Mouse (Mus musculus) skeletal muscle tissue, adult 2 months (tissue): ENCODE data around the gene Cenpf.

Source experiments
- DNase-seq: peaks from one replicate; pipeline ENCODE4 v3.0.0-alpha.2; 2012; ENCODE audit warnings: low read depth, low spot score

Gene Cenpf

GRCm38 (mm10) chr1:189687654-189688387 lies at the start of gene Cenpf:
Gene Cenpf (minus strand): TSS chr1:189688086.
- DNase-seq = peak; percentile 95

- DNase-seq = no peak
Measured at GRCm38 (mm10) chr1:189732156-189732555, 44.3 kb upstream of the Cenpf start.

- DNase-seq = no peak
Measured at GRCm38 (mm10) chr1:189731697-189732096, 43.8 kb upstream of the Cenpf start.

GRCm38 (mm10) chr1:189729141-189729815 lies 41.4 kb upstream of the Cenpf start:
- no peak for DNase-seq

GRCm38 (mm10) chr1:189728784-189729115 lies 40.9 kb upstream of the Cenpf start:
- no peak for DNase-seq

GRCm38 (mm10) chr1:189727884-189728783 lies 40.2 kb upstream of the Cenpf start, which contains the start of gene Ptpn14:
Gene Ptpn14 (plus strand): TSS chr1:189728268.
- DNase-seq = peak; percentile 77

GRCm38 (mm10) chr1:189727346-189727883 lies 39.5 kb upstream of the Cenpf start:
- peak; percentile 47 for DNase-seq

- DNase-seq = no peak
Measured at GRCm38 (mm10) chr1:189726121-189726520, 38.2 kb upstream of the Cenpf start.

GRCm38 (mm10) chr1:189718600-189718999 lies 30.7 kb upstream of the Cenpf start:
- DNase-seq = no peak

GRCm38 (mm10) chr1:189717546-189717945 lies 29.7 kb upstream of the Cenpf start:
- DNase-seq = no peak

- DNase-seq = no peak
Measured at GRCm38 (mm10) chr1:189715915-189716797, 28.3 kb upstream of the Cenpf start.

- DNase-seq = no peak
Measured at GRCm38 (mm10) chr1:189709001-189709400, 21.1 kb upstream of the Cenpf start.

- DNase-seq = peak; percentile 26
Measured at GRCm38 (mm10) chr1:189707419-189707818, 19.5 kb upstream of the Cenpf start.

- DNase-seq = no peak
Measured at GRCm38 (mm10) chr1:189707014-189707413, 19.1 kb upstream of the Cenpf start.

- DNase-seq = peak; percentile 65
Measured at GRCm38 (mm10) chr1:189706040-189706645, 18.3 kb upstream of the Cenpf start.

- DNase-seq = no peak
Measured at GRCm38 (mm10) chr1:189703591-189703990, 15.7 kb upstream of the Cenpf start.

GRCm38 (mm10) chr1:189703156-189703555 lies 15.3 kb upstream of the Cenpf start:
- DNase-seq = no peak

GRCm38 (mm10) chr1:189700990-189701389 lies 13.1 kb upstream of the Cenpf start:
- DNase-seq = peak; percentile 73

GRCm38 (mm10) chr1:189700186-189700585 lies 12.3 kb upstream of the Cenpf start:
- DNase-seq = no peak

GRCm38 (mm10) chr1:189698416-189698815 lies 10.5 kb upstream of the Cenpf start:
- no peak for DNase-seq
